Mouse (Mus musculus) embryonic fibroblast, embryonic 13.5 days (primary cell): ENCODE data around the gene Riox2. TPM values are rescaled to one million over a fixed set of nuclear protein-coding genes. Genes with fewer than 3 reads are reported as not detected.

ENCODE experiments used
- H3K27ac ChIP-seq: 2 replicates; pipeline ENCODE4 v1.5.1; 2012; ENCODE audit warnings: low read length, control low read depth, inconsistent platforms; ENCODE audit not compliant: insufficient read depth
- H3K4me1 ChIP-seq: 2 replicates; pipeline ENCODE4 v1.6.1; 2011; ENCODE audit warnings: low read length; ENCODE audit not compliant: control insufficient read depth, insufficient read depth
- H3K4me3 ChIP-seq: 2 replicates; pipeline ENCODE4 v1.5.1; 2011; ENCODE audit warnings: mild to moderate bottlenecking, control low read depth, low read length; ENCODE audit not compliant: insufficient read depth
- CTCF ChIP-seq: IDR thresholded peaks from 2 replicates; pipeline ENCODE4 v1.5.1; 2011; ENCODE audit warnings: mild to moderate bottlenecking, control low read depth, low read length, moderate library complexity, borderline replicate concordance; ENCODE audit not compliant: insufficient read depth
- POLR2A ChIP-seq: IDR thresholded peaks from 2 replicates; pipeline ENCODE4 v1.6.1; 2011; ENCODE audit warnings: low read depth, mild to moderate bottlenecking, control low read depth, low read length, moderate library complexity
- polyA plus RNA-seq: library from polyadenylated mRNA; stranded (reverse); fragments of >200 nt; gene quantifications from 2 replicates; pipeline ENCODE4 v1.2.4, GENCODE M21; 2011; ENCODE audit warnings: low read depth; ENCODE audit not compliant: missing spikeins, insufficient read length

The Riox2 gene
- polyA plus RNA-seq, 1 experiment, result 27.7 TPM

DNA sequence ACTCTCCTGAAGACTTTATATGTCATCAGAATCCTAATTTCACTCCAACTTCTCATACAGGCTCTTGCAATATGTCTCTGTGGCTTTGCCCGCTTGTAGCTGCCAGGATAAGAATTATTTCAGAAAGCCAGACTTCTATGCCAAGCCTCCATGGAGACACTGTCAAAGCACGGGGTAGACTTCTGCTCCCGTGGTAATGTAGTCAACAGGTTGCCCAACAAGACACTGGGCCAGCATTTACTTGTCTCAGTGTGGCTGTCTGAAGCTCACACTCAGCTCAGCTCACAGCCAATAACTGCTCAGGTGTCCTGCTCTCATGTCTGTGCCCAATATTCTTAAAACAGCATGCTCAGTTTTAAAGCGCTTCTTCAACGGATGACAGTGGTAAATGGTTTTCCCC is 43.6 kb downstream of the Riox2 start:
- H3K27ac ChIP-seq, result no peak overlapping the region
- H3K4me3 ChIP-seq, result no peak overlapping the region
- TF ChIP-seq POLR2A (no peak), CTCF (no peak)
- H3K4me1 ChIP-seq, result no peaks in the 10 kb centered on the region

GRCm38 (mm10) chr16:59516965-59517364 is 45.4 kb downstream of the Riox2 start:
- Histone ChIP-seq H3K27ac (no peak overlapping the region), H3K4me3 (no peak overlapping the region)
- TF ChIP-seq CTCF (no peak), POLR2A (no peak)

GRCm38 (mm10) chr16:59517447-59518219 is 46.1 kb downstream of the Riox2 start:
- H3K4me1 ChIP-seq, result no peaks in the 10 kb centered on the region
- no peak overlapping the region for H3K27ac ChIP-seq
- TF ChIP-seq CTCF (no peak), POLR2A (no peak)
- H3K4me3 ChIP-seq, result no peak overlapping the region

More at GRCm38 (mm10) chr16:59516965-59517364, 45.4 kb downstream of the Riox2 start:
- no peaks in the 10 kb centered on the region for H3K4me1 ChIP-seq

DNA sequence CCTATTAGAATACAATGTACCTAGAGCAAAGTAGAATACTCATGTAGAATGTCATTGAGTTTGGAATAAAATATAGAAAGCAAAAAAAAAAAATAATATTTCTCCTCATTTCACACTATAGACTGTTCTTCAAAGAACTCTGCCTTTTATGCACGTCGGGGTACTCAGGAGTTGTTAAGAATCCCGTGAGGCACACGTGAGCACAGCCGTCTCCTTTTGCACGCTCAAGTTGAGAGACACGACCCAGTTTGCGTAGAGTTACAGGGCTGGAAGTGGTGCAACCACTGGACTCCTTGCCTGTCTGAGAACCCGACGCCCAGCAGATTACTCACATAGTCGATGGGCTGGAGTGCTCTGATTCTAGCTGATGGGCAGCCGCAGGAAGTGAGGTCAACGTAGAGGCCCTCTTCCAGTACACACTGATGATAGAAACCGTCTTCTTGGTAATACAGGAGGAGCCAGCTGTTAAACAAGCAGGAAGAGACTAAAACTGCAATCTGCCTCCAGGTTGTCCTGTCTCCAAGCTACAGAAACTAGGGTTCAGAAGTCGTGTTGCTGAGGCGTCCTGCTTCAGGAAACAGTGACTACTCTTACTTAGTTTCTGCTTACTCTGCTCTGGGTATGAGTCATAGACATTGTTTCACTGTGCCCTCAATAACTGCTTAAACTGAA is 50.3 kb downstream of the Riox2 start:
- Histone ChIP-seq H3K27ac (no peak overlapping the region; the same call in 1 of the 2 replicates), H3K4me3 (no peak overlapping the region), H3K4me1 (no peaks in the 10 kb centered on the region)
- TF ChIP-seq CTCF (no peak), POLR2A (no peak)

GRCm38 (mm10) chr16:59526939-59527338 is 55.4 kb downstream of the Riox2 start:
- TF ChIP-seq CTCF, result no peak
- no peak for TF ChIP-seq POLR2A
- H3K27ac ChIP-seq, result no peak overlapping the region

GRCm38 (mm10) chr16:59529570-59529969 is 58.0 kb downstream of the Riox2 start:
- Histone ChIP-seq H3K4me3 (no peak overlapping the region), H3K4me1 (no peaks in the 10 kb centered on the region), H3K27ac (no peak overlapping the region)
- TF ChIP-seq CTCF (no peak), POLR2A (no peak)

More at GRCm38 (mm10) chr16:59526939-59527338, 55.4 kb downstream of the Riox2 start:
- Histone ChIP-seq H3K4me3 (no peak overlapping the region), H3K4me1 (no peaks in the 10 kb centered on the region)

GRCm38 (mm10) chr16:59531243-59531642 is 59.7 kb downstream of the Riox2 start:
- Histone ChIP-seq H3K27ac (no peak overlapping the region), H3K4me1 (no peaks in the 10 kb centered on the region)
- TF ChIP-seq POLR2A, result no peak
- TF ChIP-seq CTCF, result no peak

DNA sequence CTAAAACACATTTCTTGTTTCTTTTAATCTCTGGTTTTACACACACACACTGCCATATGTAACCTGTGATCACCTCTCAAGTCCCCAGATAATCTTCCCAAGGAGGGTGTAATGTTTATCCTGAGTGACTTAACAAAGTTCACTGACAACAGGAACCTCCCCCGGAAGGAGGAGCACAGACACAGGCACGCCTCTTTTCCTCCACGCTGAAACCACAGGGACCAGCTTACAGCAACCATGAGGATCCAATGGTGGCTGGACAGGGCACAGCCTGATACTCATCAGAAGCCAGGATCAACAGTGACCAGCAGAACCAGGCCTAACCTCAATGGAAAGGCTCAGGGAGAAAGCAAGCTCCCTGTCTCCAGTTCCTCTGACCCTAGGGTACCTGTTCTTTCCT is 61.0 kb downstream of the Riox2 start:
- Histone ChIP-seq H3K27ac (no peak overlapping the region), H3K4me1 (no peaks in the 10 kb centered on the region)
- TF ChIP-seq POLR2A, result no peak
- TF ChIP-seq CTCF, result no peak

More at GRCm38 (mm10) chr16:59531243-59531642, 59.7 kb downstream of the Riox2 start:
- H3K4me3 ChIP-seq, result no peak overlapping the region

GRCm38 (mm10) chr16:59534349-59534748 is 62.8 kb downstream of the Riox2 start:
- TF ChIP-seq CTCF (no peak), POLR2A (no peak)
- Histone ChIP-seq H3K27ac (no peak overlapping the region), H3K4me1 (no peaks in the 10 kb centered on the region), H3K4me3 (no peak overlapping the region)

More for the DNA sequence above, 61.0 kb downstream of the Riox2 start:
- H3K4me3 ChIP-seq, result no peak overlapping the region

- Histone ChIP-seq H3K4me1 (no peaks in the 10 kb centered on the region), H3K27ac (no peak overlapping the region), H3K4me3 (no peak overlapping the region)
- no peak for TF ChIP-seq CTCF
- TF ChIP-seq POLR2A, result no peak
Observed at GRCm38 (mm10) chr16:59535673-59536072, 64.1 kb downstream of the Riox2 start.
